Mouse (Mus musculus): ENCODE measurements at regions not wholly inside any gene's neighbourhood (a gene's known extent, or its start where the extent isn't known, plus 50 kb on each side); places are given as distances from the start of the nearest gene placed in this dataset.
A peak's percentile ranks its signal among the peaks of the same experiment; 100 is the strongest.

DNA sequence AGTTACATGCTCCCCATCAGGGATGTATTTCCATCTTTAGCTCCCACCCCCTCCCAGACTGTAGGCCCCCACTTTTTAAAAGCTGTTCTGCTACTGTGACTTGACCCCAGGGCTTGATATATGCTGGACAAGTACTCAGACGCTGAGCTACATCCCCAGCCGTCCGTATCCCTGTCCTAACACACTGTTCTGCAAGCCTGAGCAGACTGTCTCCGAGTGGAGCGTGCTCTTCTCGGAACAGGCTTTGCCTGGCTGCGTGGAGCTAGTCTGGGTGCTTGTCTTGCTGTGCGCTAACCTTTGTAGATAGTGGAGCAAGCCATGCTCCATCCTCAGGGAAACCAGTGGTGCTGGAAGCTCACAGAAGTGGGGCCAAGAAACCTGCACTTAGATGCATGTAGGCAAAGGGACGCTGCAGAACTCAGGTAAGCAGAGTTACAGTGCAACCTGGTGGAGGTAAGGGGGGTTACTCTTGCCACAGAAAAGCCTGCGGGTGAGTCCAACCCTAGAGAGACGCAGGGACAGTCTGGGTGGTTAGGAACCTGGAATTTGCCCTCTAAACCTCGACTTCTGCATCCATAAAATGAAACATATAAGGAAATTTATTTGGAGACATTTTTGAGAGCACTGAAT is 67.2 kb upstream of the Dhx40 start:
- no peaks in the 10 kb centered on the region for H3K9me3 ChIP-seq (replicated peaks; ENCODE audit: control insufficient read depth, low read length)
- no peak overlapping the region for H3K27ac ChIP-seq (ENCODE audit: low read depth)
- no peak overlapping the region for H3K4me3 ChIP-seq (ENCODE audit: low read depth, low read length)
- peaks cover 5% of the 10 kb centered on the region; the same call in 1 of the 2 replicates for H3K4me1 ChIP-seq (ENCODE audit: control insufficient read depth, insufficient read depth)
- no peak for TF ChIP-seq EP300 (IDR thresholded peaks at IDR 0.05; ENCODE audit: low read depth)
- peak; percentile 36 for TF ChIP-seq CTCF (IDR thresholded peaks at IDR 0.05; ENCODE audit: low read depth)
- H3K4me2 ChIP-seq (ENCODE audit: low read depth, low read length), result no peak overlapping the region
- WGBS, result 60% methylated on average over 12 of the region's 12 CpGs
- H3K27me3 ChIP-seq (ENCODE audit: control insufficient read depth, insufficient read depth, low read length), result no peaks in the 10 kb centered on the region
- H3K9ac ChIP-seq (replicated peaks; ENCODE audit: low read depth, low read length), result no peak overlapping the region
- no peaks in the 10 kb centered on the region for H3K36me3 ChIP-seq (replicated peaks; ENCODE audit: control insufficient read depth, insufficient read depth, low read length)
- no peak; the same call in 1 of the 2 replicates for ATAC-seq (ENCODE audit: insufficient read depth, low read depth)
- DNase-seq (ENCODE audit: low spot score), result no peak

GRCm38 (mm10) chr11:86873406-86873700 is 65.8 kb upstream of the Dhx40 start:
- no peak for TF ChIP-seq EP300 (IDR thresholded peaks at IDR 0.05; ENCODE audit: low read depth)
- no peak for TF ChIP-seq CTCF (IDR thresholded peaks at IDR 0.05; ENCODE audit: low read depth)
- no peaks in the 10 kb centered on the region for H3K36me3 ChIP-seq (replicated peaks; ENCODE audit: control insufficient read depth, insufficient read depth, low read length)
- no peak overlapping the region for H3K27ac ChIP-seq (ENCODE audit: low read depth)
- ATAC-seq (ENCODE audit: insufficient read depth, low read depth) (no peak), DNase-seq (ENCODE audit: low spot score) (no peak)
- peaks cover 5% of the 10 kb centered on the region; the same call in 1 of the 2 replicates for H3K4me1 ChIP-seq (ENCODE audit: control insufficient read depth, insufficient read depth)
- 65% methylated on average over 1 of the region's 1 CpGs for WGBS
- H3K9ac ChIP-seq (replicated peaks; ENCODE audit: low read depth, low read length), result no peak overlapping the region
- no peaks in the 10 kb centered on the region for H3K27me3 ChIP-seq (ENCODE audit: control insufficient read depth, insufficient read depth, low read length)
- H3K9me3 ChIP-seq (replicated peaks; ENCODE audit: control insufficient read depth, low read length), result no peaks in the 10 kb centered on the region
- no peak overlapping the region for H3K4me2 ChIP-seq (ENCODE audit: low read depth, low read length)
- H3K4me3 ChIP-seq (ENCODE audit: low read depth, low read length), result no peak overlapping the region

- Histone ChIP-seq H3K4me2 (ENCODE audit: low read depth, low read length) (no peak overlapping the region), H3K27me3 (ENCODE audit: control insufficient read depth, insufficient read depth, low read length) (no peaks in the 10 kb centered on the region), H3K4me3 (ENCODE audit: low read depth, low read length) (no peak overlapping the region), H3K9ac (replicated peaks; ENCODE audit: low read depth, low read length) (no peak overlapping the region), H3K36me3 (replicated peaks; ENCODE audit: control insufficient read depth, insufficient read depth, low read length) (no peaks in the 10 kb centered on the region), H3K4me1 (ENCODE audit: control insufficient read depth, insufficient read depth) (peaks cover 5% of the 10 kb centered on the region; the same call in 1 of the 2 replicates), H3K9me3 (replicated peaks; ENCODE audit: control insufficient read depth, low read length) (no peaks in the 10 kb centered on the region), H3K27ac (ENCODE audit: low read depth) (no peak overlapping the region)
- DNase-seq (ENCODE audit: low spot score) (no peak), ATAC-seq (ENCODE audit: insufficient read depth, low read depth) (no peak)
- WGBS, result 40% methylated on average over 10 of the region's 10 CpGs
- TF ChIP-seq EP300 (IDR thresholded peaks at IDR 0.05; ENCODE audit: low read depth), result no peak
- no peak for TF ChIP-seq CTCF (IDR thresholded peaks at IDR 0.05; ENCODE audit: low read depth)
These were observed 65.2 kb upstream of the Dhx40 start for GRCm38 (mm10) chr11:86872537-86873405.

- Histone ChIP-seq H3K4me3 (ENCODE audit: low read depth, low read length) (no peak overlapping the region), H3K9ac (replicated peaks; ENCODE audit: low read depth, low read length) (no peak overlapping the region), H3K27ac (ENCODE audit: low read depth) (no peak overlapping the region), H3K27me3 (ENCODE audit: control insufficient read depth, insufficient read depth, low read length) (no peaks in the 10 kb centered on the region), H3K36me3 (replicated peaks; ENCODE audit: control insufficient read depth, insufficient read depth, low read length) (no peaks in the 10 kb centered on the region), H3K4me2 (ENCODE audit: low read depth, low read length) (no peak overlapping the region), H3K9me3 (replicated peaks; ENCODE audit: control insufficient read depth, low read length) (no peaks in the 10 kb centered on the region), H3K4me1 (ENCODE audit: control insufficient read depth, insufficient read depth) (peaks cover 5% of the 10 kb centered on the region; the same call in 1 of the 2 replicates)
- WGBS, result 25% methylated on average over 4 of the region's 4 CpGs
- no peak for ATAC-seq (ENCODE audit: insufficient read depth, low read depth)
- TF ChIP-seq CTCF (IDR thresholded peaks at IDR 0.05; ENCODE audit: low read depth) (no peak), EP300 (IDR thresholded peaks at IDR 0.05; ENCODE audit: low read depth) (no peak)
- DNase-seq (ENCODE audit: low spot score), result no peak
These were observed 64.2 kb upstream of the Dhx40 start for GRCm38 (mm10) chr11:86871782-86872181.

- Histone ChIP-seq H3K36me3 (replicated peaks; ENCODE audit: control insufficient read depth, insufficient read depth, low read length) (no peaks in the 10 kb centered on the region), H3K4me2 (ENCODE audit: low read depth, low read length) (no peak overlapping the region), H3K4me1 (ENCODE audit: control insufficient read depth, insufficient read depth) (peaks cover 5% of the 10 kb centered on the region; the same call in 1 of the 2 replicates), H3K27me3 (ENCODE audit: control insufficient read depth, insufficient read depth, low read length) (no peaks in the 10 kb centered on the region), H3K9me3 (replicated peaks; ENCODE audit: control insufficient read depth, low read length) (no peaks in the 10 kb centered on the region), H3K27ac (ENCODE audit: low read depth) (no peak overlapping the region), H3K4me3 (ENCODE audit: low read depth, low read length) (no peak overlapping the region), H3K9ac (replicated peaks; ENCODE audit: low read depth, low read length) (no peak overlapping the region)
- DNase-seq (ENCODE audit: low spot score) (no peak), ATAC-seq (ENCODE audit: insufficient read depth, low read depth) (no peak)
- WGBS, result 80% methylated on average over 9 of the region's 9 CpGs
- no peak for TF ChIP-seq CTCF (IDR thresholded peaks at IDR 0.05; ENCODE audit: low read depth)
- TF ChIP-seq EP300 (IDR thresholded peaks at IDR 0.05; ENCODE audit: low read depth), result no peak
These were observed 63.1 kb upstream of the Dhx40 start for GRCm38 (mm10) chr11:86870486-86871165.
